Mouse (Mus musculus): ENCODE data around the gene Prps1l3. TPM values are rescaled to one million over a fixed set of nuclear protein-coding genes. Genes with fewer than 3 reads are reported as not detected.

Prps1l3 gene
- total RNA-seq, 2 experiments from 2014 or later, result 25.1 to 31.9 TPM

DNA sequence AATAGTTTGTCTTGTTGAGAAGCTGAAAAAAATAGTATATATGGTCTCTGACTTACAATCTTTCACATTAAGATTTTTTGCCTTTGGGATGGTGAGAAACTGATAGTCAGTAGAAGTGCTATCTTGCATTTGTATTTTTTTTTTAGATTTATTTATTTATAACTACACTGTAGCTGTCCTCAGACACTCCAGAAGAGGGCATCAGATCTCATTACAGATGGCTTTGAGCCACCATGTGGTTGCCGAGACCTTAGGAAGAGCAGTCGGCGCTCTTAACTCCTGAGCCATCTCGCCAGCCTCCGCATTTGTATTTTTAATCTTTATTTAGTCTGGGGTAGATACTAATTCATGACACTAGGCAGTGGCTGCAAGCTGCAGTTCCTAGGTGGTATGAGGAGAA lies 3.2 kb downstream of the Prps1l3 start:
- no peak for DNase-seq (ENCODE audit: low spot score in 2 of 2)

DNA sequence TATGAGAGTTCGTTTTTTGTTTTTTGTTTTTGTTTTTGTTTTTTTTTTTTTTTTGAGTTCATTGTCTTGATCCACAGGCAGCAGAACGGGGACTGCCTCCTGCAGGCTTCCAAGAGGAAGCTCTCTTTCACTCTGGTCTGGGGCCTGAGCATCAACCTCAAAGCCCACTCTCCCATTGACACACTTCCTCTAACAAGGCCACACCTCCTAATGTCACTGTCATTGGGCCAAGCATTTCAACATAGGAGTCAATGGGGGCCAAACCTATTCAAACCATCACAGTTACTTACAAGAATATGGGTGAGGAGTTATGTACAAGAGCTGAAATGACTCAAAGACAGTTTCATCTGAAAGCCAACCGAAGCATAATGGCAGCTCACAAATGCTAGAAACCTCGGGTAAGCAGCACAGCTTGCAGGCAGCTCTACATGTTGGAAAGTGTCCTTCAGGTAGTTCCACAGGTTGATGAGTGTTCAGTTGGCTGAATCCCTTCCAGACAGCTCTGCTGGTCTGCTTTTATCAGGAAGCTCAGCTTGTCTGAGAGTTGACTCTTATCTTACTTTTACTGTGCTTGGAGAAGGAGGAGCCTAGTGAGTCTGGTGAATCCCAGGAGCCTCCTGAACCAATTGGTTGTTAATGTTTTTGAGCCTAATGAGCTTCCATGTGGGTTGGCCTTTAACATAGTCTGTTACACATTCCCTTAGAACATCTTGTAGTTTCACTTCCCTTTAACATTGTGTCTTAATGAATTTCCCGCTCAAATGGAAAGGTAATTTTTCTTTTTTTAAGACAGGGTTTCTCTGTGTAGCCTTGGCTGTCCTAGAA lies 13.7 kb downstream of the Prps1l3 start:
- DNase-seq (ENCODE audit: low spot score in 2 of 2), result no peak

DNA sequence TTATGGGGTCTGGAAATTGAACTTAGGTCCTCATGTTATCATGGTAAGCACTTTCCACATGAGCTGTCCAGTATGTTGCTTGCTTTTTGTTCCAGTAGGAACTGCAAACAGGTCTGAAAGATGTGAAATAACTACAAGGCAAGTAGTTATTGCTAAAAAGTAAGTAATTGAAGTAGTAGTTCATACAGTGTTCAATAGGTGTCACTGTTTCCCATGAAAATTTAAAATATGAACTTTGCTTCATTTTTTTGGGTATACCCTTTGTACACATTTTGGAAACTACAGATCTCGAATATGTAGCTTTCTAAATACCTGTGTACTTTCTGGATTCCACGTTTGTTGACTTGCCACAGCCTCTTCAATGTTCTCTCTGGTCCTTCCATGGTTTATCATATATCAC lies 28.4 kb downstream of the Prps1l3 start:
- DNase-seq (ENCODE audit: low spot score in 2 of 2), result no peak

DNA sequence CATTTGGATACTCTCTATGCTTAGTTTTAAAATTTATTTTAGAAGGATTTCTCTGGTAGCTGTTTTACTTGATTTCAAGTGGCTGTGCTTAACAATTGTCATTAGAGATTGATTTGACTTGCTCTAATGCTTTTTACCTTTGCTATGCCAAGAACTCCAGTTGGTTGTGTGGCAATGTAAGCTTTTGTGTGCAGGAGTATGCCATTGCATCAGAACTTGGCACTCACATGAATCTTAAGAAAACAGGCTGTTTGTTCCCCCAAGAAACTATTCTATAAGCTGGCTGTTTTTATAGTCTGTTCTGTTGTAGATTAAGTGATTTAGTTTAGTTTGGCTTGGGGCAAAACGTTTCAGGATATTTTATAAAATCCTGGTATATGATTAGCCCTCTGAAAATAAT lies 45.2 kb downstream of the Prps1l3 start:
- DNase-seq (ENCODE audit: low spot score in 2 of 2), result no peak

DNA sequence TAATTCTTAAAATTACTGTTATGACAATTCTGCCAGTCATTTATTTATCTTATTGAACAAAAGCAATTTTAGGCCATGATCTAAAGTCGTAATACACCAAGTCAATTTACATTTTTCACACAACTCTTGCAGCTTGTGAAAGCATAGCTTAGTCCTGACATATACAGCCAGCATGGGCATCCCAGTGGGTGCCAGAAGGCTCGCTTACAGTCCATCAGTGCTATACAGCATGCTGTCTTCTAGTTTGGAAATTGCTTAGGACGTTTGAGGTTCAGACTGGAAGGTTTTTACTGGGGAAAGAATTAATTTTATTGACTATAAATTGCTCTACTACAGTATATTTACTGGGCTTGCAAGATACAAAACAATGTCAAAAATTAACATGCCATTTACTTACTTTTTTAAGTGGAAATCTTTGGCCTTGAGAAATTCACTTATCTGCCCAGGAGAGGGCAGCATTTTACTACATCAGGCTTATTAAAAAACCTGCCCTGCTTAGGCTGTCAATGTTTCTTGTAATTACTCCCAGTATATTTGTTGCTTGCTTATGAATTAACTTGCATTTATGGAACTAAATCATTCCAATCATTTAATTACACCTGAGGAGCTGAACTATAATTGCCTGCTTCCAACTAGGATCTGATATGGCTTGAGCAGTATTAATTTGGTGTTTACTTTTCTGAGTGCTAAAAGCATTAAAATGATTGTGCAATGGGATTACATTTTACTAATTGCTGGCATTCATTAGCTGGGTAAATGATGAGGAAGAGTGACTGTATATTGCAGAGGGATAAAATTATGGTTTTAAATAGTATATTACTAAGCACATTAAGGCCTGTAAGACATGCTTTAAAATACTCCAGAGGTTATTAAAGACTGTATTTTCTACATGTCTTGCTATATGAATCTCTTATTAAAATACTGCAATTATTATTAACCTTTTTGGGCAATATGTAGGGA lies 51.2 kb downstream of the Prps1l3 start:
- no peak for DNase-seq (ENCODE audit: low spot score in 2 of 2)

DNA sequence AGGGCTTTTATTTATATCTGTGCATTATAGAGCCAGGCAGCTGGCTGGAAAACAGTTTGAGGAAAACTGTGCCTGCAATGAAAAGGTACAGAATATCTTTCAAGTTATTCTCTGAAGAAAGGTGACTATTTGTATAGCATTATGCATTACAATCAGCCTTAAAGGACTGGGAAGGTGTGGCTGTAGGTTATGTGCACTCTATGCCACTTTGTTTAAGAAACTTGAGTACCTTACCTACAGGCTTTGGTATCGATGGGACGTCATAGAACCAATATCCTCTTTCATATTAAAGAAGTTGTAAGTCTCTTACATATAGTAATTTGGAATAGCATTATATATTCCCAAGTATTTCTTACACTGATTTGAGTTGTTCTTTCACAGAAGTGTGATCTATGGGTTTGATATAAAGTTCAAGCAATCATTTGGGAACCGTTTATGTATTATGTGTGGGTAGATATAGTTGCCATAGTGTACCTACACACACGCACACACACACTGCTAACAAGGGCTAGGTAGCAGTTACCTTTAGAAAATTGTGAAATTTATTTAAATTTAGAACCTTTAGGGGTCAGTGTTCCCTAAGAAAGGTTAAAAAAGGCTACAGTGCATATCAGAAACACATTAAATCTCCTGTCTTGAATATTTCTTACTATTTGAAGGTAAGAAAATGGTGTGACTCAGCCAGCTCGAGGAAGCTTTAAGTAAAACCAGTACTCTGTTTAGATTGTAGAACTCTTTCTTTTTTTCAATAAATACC lies 55.3 kb downstream of the Prps1l3 start:
- DNase-seq (ENCODE audit: low spot score in 2 of 2), result no peak

Other genes starting within 250 kb of the Prps1l3 start
- under 1 TPM; 0.41 to 0.42 TPM for gene Slc25a21, start 32.9 kb upstream of the Prps1l3 start, total RNA-seq (2021)
- gene Mipol1, start within 50 bp of the Prps1l3 start, total RNA-seq (2021), result 1 to 10 TPM; 6.0 to 7.6 TPM

All from gastrocnemius, postnatal 4 days (tissue).